Mouse (Mus musculus) spleen, embryonic (tissue): ENCODE measurements around the gene Ksr2.

Source experiments
- CTCF ChIA-PET: fragments of 350-600 bp; sonication (Branson Sonifier 250); formaldehyde crosslinking; loops from one replicate; lab custom pipeline; 2022; lab: Charles Lee

The Ksr2 gene

GRCm38 (mm10) chr5:117761181-117761832, 347.5 kb downstream of the Ksr2 start:
- CTCF ChIA-PET = no interaction called here

- CTCF ChIA-PET = no interaction called here
Observed at GRCm38 (mm10) chr5:117764496-117764895, 350.7 kb downstream of the Ksr2 start.

DNA sequence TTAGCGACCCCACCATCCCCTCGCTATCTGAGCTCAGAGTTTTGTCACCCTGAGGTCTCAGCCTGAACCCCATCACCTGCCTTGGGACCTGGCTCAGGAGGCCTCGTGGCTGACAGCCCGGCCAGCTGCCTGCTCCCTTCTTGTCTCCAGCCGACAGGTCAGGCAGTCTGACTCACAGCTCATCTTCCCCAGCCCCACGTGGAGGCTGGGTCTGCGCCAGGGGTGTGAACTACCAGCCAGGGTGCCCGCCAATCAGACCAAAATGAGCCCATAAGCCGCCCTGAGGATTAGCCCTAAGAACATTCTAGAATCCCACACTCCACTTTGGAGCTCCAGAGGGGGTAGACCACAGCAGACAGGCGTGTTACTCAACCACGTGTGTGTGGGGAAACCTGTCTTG, 365.4 kb downstream of the Ksr2 start:
- CTCF ChIA-PET = no interaction called here

- CTCF ChIA-PET = no interaction called here
Observed at GRCm38 (mm10) chr5:117780681-117781080, 366.9 kb downstream of the Ksr2 start, which contains the start of gene Nos1. Gene Nos1, plus strand, starts transcription at chr5:117781032.

- CTCF ChIA-PET = no interaction called here
Observed at GRCm38 (mm10) chr5:117781178-117781577, 367.4 kb downstream of the Ksr2 start.

GRCm38 (mm10) chr5:117790071-117790470, 376.3 kb downstream of the Ksr2 start:
- CTCF ChIA-PET = no interaction called here

DNA sequence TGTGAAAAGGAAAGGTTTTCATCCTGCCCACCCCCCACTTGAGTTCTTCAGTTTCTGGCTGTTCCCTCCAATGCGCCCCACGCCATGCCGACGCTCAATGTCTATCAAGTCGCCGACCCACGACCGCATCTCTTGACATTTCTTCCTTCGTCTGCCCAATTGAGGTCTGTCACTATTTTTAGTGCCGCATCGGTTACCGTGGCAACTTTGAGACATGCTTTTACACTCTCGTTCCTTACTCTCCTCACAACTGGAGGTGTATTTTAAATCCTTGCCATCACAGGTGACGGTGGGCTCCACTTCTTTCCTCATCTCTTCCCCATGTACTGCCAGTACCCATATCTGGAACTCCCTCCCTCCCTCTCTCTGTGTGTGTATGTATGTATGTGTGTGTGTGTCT, 378.1 kb downstream of the Ksr2 start:
- CTCF ChIA-PET = no interaction called here

DNA sequence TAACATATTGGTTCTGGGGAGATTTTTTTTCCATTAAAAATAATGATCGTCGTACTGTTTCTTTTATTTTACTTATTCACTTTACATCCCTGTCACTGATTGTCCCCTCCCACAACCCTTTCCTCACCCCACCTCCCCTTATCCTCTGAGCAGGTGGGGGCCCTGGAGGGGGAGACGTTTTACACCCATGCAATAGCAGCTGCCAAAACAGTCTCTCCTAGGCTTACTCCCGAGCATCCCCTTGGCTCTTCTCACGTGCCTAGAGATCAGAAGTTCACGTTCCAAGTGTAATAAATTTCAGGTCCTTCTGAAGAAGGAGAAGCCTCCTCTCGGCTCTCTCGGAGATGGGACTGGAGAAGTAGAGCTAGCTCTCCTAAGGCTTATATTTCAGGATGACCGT, 387.0 kb downstream of the Ksr2 start:
- CTCF ChIA-PET = no interaction called here

GRCm38 (mm10) chr5:117802071-117802521, 388.3 kb downstream of the Ksr2 start:
- CTCF ChIA-PET = no interaction called here

DNA sequence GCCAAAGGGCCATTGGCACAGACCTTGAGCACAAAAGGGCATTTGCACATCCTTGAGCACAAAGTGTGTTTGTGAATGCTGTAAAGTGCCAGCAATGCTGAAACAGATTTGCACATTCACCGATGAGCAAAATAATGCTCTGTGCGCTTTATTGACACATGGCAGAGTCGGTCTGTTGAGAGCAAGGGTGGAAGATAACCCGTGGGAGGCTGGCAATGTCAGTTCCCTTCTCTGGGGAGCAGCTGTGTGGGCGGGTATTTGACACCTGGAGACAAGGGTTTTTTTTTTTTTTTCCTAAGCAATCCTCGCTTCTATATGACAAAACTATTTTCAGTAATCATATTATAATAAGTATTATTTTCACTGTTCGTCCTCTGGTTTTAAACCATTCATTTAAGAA, 389.8 kb downstream of the Ksr2 start:
- CTCF ChIA-PET = no interaction called here

- CTCF ChIA-PET = no interaction called here
Observed at GRCm38 (mm10) chr5:117810930-117811329, 397.1 kb downstream of the Ksr2 start.

GRCm38 (mm10) chr5:117818800-117819199, 405.0 kb downstream of the Ksr2 start:
- CTCF ChIA-PET = no interaction called here

GRCm38 (mm10) chr5:117820445-117820844, 406.6 kb downstream of the Ksr2 start:
- CTCF ChIA-PET = no interaction called here

DNA sequence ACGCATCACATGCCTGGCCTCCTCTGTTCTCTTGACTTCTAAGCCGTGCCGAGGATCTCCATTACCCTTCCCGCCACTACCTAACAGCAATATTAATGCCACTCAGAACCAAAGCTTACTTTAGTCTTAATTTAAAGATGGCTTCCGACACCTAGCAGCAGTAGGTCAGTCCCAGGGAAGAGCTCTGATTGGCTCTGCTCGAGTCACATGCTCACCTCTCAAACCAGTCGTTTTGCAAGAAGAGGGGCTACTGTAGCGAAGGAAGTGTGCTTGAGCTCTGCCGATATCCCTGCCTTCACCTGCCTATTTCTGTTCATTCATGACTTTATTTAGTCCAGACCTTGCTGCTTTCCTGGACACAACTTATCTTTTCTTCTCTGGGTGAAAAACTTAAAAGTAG, 410.0 kb downstream of the Ksr2 start:
- CTCF ChIA-PET = interaction anchor here (0.7 kb wide), 1 partner anchor 86 kb away, joined by 7 read pairs; no protein-coding TSS in a partner anchor

DNA sequence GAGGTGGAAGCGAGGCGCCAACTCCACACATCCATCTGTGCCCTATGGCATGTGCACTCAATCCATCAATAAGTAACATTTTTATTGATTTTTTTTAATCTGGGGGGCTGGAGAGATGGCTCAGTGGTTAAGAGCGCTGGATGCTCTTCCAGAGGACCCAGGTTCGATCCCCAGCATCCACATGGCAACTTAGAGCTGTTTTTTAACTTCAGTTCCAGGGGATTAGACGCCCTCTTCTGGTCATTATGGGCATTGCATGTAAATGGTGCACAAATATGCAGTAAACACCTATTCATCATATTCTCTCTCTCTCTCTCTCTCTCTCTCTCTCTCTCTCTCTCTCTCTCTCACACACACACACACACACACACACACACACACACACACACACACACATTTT, 410.7 kb downstream of the Ksr2 start:
- CTCF ChIA-PET = interaction anchor here (0.7 kb wide), 1 partner anchor 87 kb away, joined by 7 read pairs; no protein-coding TSS in a partner anchor
